Mouse (Mus musculus): Measurements from ENCODE around the gene Rab3a. TPM values are rescaled to one million over a fixed set of nuclear protein-coding genes. Genes with fewer than 3 reads are reported as not detected.

Rab3a gene
- polyA plus RNA-seq, 1 experiment: 26.3 TPM

DNA sequence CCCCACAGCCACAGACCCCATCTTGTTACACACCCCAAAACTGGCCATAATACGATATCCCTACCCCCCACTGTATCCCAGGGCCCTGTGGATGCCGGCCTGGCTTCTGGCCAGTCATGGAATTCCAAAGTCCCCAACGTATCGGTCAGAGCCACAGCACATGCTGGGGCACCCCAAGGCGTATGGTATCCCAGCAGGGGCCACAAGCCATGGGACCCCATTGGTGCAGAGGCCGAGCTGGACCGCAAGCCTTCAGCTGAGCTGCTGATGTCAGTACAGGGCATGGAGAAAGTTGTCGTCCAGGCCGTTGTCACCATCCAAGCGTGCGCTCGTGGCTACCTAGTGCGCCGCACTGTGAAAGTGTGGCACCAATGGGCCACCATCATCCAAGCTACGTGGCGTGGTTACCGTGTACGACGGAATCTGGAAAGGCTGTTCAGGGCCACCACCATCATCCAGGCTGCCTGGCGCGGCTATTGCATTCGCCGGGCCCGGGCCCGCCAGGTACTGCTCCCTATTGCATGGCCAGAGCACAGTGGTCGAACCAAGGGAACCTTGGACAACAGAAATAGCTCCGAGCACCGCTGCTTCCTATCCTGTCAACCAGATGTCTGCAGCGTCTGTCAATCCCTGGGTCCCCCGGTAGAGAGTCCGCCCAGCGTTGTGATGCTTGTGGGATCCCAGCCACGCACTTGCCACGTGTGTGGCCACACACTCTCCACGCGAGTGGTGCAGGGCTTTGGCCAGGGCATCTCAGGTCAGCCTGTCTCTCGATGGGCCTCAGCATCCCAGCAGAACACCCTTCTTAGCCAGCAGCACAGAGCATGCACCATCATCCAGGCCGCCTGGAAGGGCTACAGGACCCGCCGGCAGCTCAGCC is 37.7 kb upstream of the Rab3a start:
- Histone ChIP-seq H3K27me3 (ENCODE audit: control insufficient read depth, insufficient read depth, low read length) (no peaks in the 10 kb centered on the region), H3K4me1 (ENCODE audit: control insufficient read depth, insufficient read depth, insufficient read length, low read length) (peaks cover 6% of the 10 kb centered on the region), H3K4me3 (ENCODE audit: low read depth, low read length) (no peak overlapping the region), H3K36me3 (ENCODE audit: control insufficient read depth, insufficient read depth, low read length) (no peaks in the 10 kb centered on the region), H3K27ac (ENCODE audit: insufficient read depth, low read depth, low read length) (no peak overlapping the region)
- TF ChIP-seq POLR2A (IDR thresholded peaks at IDR 0.05; ENCODE audit: low read depth, low read length): no peak
- TF ChIP-seq CTCF (IDR thresholded peaks at IDR 0.05; ENCODE audit: extremely low read depth, insufficient read length, insufficient replicate concordance, low read depth, low read length): no peak
- 85% methylated on average over 40 of the region's 40 CpGs for WGBS

DNA sequence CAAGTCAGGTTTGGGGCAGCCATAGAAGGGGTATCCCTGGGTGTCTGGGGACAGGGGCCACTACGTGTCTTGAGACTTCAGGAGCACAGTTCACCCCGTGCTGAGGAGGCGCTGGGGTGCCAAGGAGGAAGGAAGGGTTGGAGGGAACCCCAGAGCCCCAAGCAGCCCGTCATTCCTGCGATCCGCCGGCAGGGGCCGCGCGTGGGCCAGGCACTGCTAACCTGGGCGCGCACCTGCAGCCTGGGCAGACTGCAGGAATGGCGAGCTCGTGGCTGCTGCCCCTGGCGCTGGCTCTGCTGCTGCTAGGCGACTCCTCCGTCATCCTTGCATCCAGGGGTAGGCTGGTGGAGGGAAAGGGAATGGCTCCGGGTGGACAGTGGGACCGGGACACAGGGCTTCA is 36.2 kb upstream of the Rab3a start, which contains the start of gene Gm3336:
Gene Gm3336 (plus strand): TSS at position 247 of the 400 bp plus-strand sequence.
- TF ChIP-seq CTCF (IDR thresholded peaks at IDR 0.05; ENCODE audit: extremely low read depth, insufficient read length, insufficient replicate concordance, low read depth, low read length): peak; percentile 78
- peak; percentile 8; the same call in 1 of the 2 replicates for TF ChIP-seq POLR2A (IDR thresholded peaks at IDR 0.05; ENCODE audit: low read depth, low read length)
- Histone ChIP-seq H3K36me3 (ENCODE audit: control insufficient read depth, insufficient read depth, low read length) (no peaks in the 10 kb centered on the region), H3K27ac (ENCODE audit: insufficient read depth, low read depth, low read length) (no peak within 1 kb of the TSS), H3K4me3 (ENCODE audit: low read depth, low read length) (peak within 1 kb of the TSS; percentile 52), H3K27me3 (ENCODE audit: control insufficient read depth, insufficient read depth, low read length) (no peaks in the 10 kb centered on the region), H3K4me1 (ENCODE audit: control insufficient read depth, insufficient read depth, insufficient read length, low read length) (peaks cover 6% of the 10 kb centered on the region)
- WGBS: 2% methylated on average over 19 of the region's 19 CpGs

DNA sequence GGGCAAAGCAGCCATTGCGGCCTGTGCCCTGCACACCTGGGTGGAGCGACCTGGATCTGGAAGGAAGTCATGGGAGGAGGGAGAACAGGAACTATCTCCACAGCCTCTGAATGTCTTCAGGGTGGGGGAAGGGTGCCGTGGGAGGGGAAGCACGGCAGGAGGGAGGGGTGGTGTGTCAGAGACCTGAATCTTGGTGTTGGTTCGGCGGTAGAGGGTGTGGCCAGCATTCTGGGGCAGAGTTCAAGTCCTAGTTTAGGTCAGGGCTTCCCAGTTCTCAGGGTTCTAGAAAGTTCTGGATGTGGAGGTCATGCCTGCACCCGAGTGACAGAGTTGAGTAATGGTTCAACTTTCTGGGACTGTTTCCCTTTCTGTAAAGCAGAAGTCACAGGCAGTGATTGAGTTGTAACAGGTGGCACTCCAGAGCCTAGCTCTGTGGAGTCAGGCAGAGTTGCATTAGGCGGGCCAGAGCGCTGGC is 34.6 kb upstream of the Rab3a start:
- Histone ChIP-seq H3K36me3 (ENCODE audit: control insufficient read depth, insufficient read depth, low read length) (no peaks in the 10 kb centered on the region), H3K27ac (ENCODE audit: insufficient read depth, low read depth, low read length) (peak overlapping the region; percentile 81), H3K4me1 (ENCODE audit: control insufficient read depth, insufficient read depth, insufficient read length, low read length) (peaks cover 6% of the 10 kb centered on the region)

DNA sequence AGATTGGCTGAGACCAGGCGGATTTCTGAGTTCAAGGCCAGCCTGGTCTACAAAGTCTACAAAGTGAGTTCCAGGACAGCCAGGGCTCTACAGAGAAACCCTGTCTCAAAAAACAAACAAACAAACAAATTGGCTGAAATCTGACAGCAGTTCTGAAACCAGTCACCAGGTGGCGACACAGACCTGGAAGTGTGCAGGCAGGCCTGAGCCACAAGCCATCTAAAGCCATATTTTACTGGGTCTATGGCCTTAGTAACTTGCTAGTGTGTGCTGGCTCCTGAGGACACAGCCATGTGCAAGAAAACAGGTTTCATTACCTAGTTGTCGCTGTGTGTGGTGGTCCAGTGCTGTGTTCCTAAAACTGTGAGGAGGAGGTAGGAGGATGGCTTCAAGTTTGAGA is 33.7 kb upstream of the Rab3a start:
- TF ChIP-seq POLR2A (IDR thresholded peaks at IDR 0.05; ENCODE audit: low read depth, low read length) (no peak), CTCF (IDR thresholded peaks at IDR 0.05; ENCODE audit: extremely low read depth, insufficient read length, insufficient replicate concordance, low read depth, low read length) (peak; percentile 83; the same call in 1 of the 2 replicates)
- H3K27ac ChIP-seq (ENCODE audit: insufficient read depth, low read depth, low read length): no peak overlapping the region
- peaks cover 6% of the 10 kb centered on the region for H3K4me1 ChIP-seq (ENCODE audit: control insufficient read depth, insufficient read depth, insufficient read length, low read length)
- H3K36me3 ChIP-seq (ENCODE audit: control insufficient read depth, insufficient read depth, low read length): no peaks in the 10 kb centered on the region
- H3K4me3 ChIP-seq (ENCODE audit: low read depth, low read length): no peak overlapping the region
- no peaks in the 10 kb centered on the region for H3K27me3 ChIP-seq (ENCODE audit: control insufficient read depth, insufficient read depth, low read length)
- 6% methylated on average over 3 of the region's 3 CpGs for WGBS

More for the DNA sequence above, 34.6 kb upstream of the Rab3a start:
- peak overlapping the region; percentile 1; the same call in 1 of the 2 replicates for H3K4me3 ChIP-seq (ENCODE audit: low read depth, low read length)
- TF ChIP-seq POLR2A (IDR thresholded peaks at IDR 0.05; ENCODE audit: low read depth, low read length) (no peak), CTCF (IDR thresholded peaks at IDR 0.05; ENCODE audit: extremely low read depth, insufficient read length, insufficient replicate concordance, low read depth, low read length) (no peak)
- H3K27me3 ChIP-seq (ENCODE audit: control insufficient read depth, insufficient read depth, low read length): no peaks in the 10 kb centered on the region
- WGBS: 22% methylated on average over 9 of the region's 9 CpGs

DNA sequence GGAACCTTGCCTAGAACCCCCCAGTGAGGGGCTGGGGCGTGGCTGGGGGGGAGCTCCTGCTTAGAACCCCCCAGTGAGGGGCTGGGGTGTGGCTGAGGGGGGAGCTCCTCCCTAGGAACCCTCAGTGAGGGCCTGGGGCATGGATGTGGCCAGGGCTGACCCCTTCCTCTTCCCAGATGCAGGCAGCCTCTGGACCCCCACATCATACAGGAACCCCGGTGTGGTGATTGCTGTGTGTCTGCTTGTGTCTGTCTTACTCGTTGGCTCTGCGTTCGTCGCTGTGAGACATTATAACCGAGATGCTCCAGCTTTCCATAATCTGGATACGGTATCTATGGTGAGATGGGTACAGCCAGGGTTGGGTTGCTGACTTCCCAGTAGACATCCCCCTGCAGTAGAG is 32.9 kb upstream of the Rab3a start:
- H3K4me3 ChIP-seq (ENCODE audit: low read depth, low read length): no peak overlapping the region
- TF ChIP-seq POLR2A (IDR thresholded peaks at IDR 0.05; ENCODE audit: low read depth, low read length) (no peak), CTCF (IDR thresholded peaks at IDR 0.05; ENCODE audit: extremely low read depth, insufficient read length, insufficient replicate concordance, low read depth, low read length) (no peak)
- H3K27ac ChIP-seq (ENCODE audit: insufficient read depth, low read depth, low read length): no peak overlapping the region
- 95% methylated on average over 8 of the region's 8 CpGs for WGBS
- H3K36me3 ChIP-seq (ENCODE audit: control insufficient read depth, insufficient read depth, low read length): no peaks in the 10 kb centered on the region
- H3K27me3 ChIP-seq (ENCODE audit: control insufficient read depth, insufficient read depth, low read length): peaks cover under 1% of the 10 kb centered on the region; the same call in 1 of the 2 replicates
- H3K4me1 ChIP-seq (ENCODE audit: control insufficient read depth, insufficient read depth, insufficient read length, low read length): peaks cover 6% of the 10 kb centered on the region

DNA sequence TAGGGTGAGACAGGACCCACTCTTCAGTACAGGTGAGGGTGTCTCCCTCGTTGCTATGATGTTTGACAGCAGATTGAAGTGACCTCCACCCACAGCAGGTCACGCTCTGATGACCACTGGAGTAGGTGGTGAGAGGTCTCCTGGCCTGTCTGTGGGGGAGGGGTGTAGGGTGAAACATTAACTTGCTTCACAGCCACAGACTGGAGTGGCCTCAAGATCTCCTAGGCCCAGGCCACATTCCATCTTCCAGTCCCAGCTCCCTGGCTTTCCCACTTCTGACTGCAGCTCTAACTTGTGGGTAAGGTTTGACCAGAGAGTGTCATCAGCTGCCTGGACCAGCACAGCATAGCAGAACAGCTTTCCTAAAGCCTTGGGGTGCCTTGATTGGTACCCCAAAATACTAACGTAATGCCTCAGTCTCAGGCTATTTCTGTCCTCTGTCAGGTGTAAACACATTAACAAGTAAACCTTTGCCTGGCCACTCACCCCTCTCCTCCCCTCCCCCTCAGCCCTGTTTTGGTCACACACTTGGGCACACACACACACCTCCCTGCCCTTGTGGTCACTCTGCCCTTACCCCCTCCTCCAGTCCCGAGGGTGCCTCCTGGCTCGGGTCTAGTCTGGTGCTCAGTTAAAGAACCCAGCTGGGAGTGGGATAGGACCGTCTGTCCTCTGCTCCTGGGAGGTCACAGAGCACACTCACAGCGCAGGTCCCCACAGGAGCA is 30.8 kb upstream of the Rab3a start, which contains the start of gene Pde4c:
Gene Pde4c (plus strand): TSS at position 235 of the 725 bp plus-strand sequence.
- H3K27ac ChIP-seq (ENCODE audit: insufficient read depth, low read depth, low read length): no peak within 1 kb of the TSS
- H3K4me1 ChIP-seq (ENCODE audit: control insufficient read depth, insufficient read depth, insufficient read length, low read length): peaks cover 4% of the 10 kb centered on the region; the same call in 1 of the 2 replicates
- H3K36me3 ChIP-seq (ENCODE audit: control insufficient read depth, insufficient read depth, low read length): no peaks in the 10 kb centered on the region
- 65% methylated on average over 7 of the region's 7 CpGs for WGBS
- H3K27me3 ChIP-seq (ENCODE audit: control insufficient read depth, insufficient read depth, low read length): peaks cover 3% of the 10 kb centered on the region; the same call in 1 of the 2 replicates
- TF ChIP-seq POLR2A (IDR thresholded peaks at IDR 0.05; ENCODE audit: low read depth, low read length) (no peak), CTCF (IDR thresholded peaks at IDR 0.05; ENCODE audit: extremely low read depth, insufficient read length, insufficient replicate concordance, low read depth, low read length) (no peak)
- no peak within 1 kb of the TSS for H3K4me3 ChIP-seq (ENCODE audit: low read depth, low read length)
